Mouse (Mus musculus) forebrain, embryonic 16.5 days (tissue): ENCODE data around the gene Dmrtb1. TPM values are rescaled to one million over a fixed set of nuclear protein-coding genes. Genes with fewer than 3 reads are reported as not detected.

ENCODE experiments used
- ATAC-seq: fragments of 200-750 bp; cut with Nextera tagmentation; 2 replicates; pipeline ENCODE4 v1.8.0; 2017; ENCODE audit warnings: mild to moderate bottlenecking, moderate library complexity
- H3K27ac ChIP-seq: fragments of 300-500 bp; sonication (generic); 2 replicates; pipeline ENCODE4 v1.5.1; 2014; ENCODE audit warnings: low read length, control low read depth
- H3K27me3 ChIP-seq: fragments of 300-500 bp; sonication (generic); replicated peaks from 2 replicates; pipeline ENCODE4 v1.6.1; 2014; ENCODE audit warnings: low read length; ENCODE audit not compliant: control insufficient read depth, insufficient read depth
- H3K36me3 ChIP-seq: fragments of 300-500 bp; sonication (generic); 2 replicates; pipeline ENCODE4 v1.6.1; 2014; ENCODE audit not compliant: control insufficient read depth, insufficient read depth
- H3K4me1 ChIP-seq: fragments of 300-500 bp; sonication (generic); replicated peaks from 2 replicates; pipeline ENCODE4 v1.6.1; 2014; ENCODE audit warnings: low read length; ENCODE audit not compliant: control insufficient read depth, insufficient read depth
- H3K4me2 ChIP-seq: fragments of 300-500 bp; sonication (generic); 2 replicates; pipeline ENCODE4 v1.6.1; 2014; ENCODE audit warnings: mild to moderate bottlenecking, low read length, control low read depth
- H3K4me3 ChIP-seq: fragments of 300-500 bp; sonication (generic); replicated peaks from 2 replicates; pipeline ENCODE4 v1.5.1; 2014; ENCODE audit warnings: mild to moderate bottlenecking, low read length, control low read depth
- H3K9ac ChIP-seq: fragments of 300-500 bp; sonication (generic); replicated peaks from 2 replicates; pipeline ENCODE4 v1.6.1; 2014; ENCODE audit warnings: low read depth, low read length, control low read depth
- H3K9me3 ChIP-seq: fragments of 300-500 bp; sonication (generic); 2 replicates; pipeline ENCODE4 v1.6.1; 2016; ENCODE audit warnings: low read length; ENCODE audit not compliant: control insufficient read depth
- WGBS: fragments of 180-500 bp; shearing (Covaris S2); extraction: QIAGEN DNeasy Blood & Tissue Kit; methylation state at CpG from one replicate; pipeline ENCODE4 v1.1.7; 2014; 5-methylcytosine and 5-hydroxymethylcytosine counted together
- polyA plus RNA-seq: library from polyadenylated mRNA; unstranded; fragments of >200 nt; fragmentation: Nextera tagmentation; extraction: Ambion mirVana; gene quantifications from 2 replicates; pipeline ENCODE4 v1.2.1, GENCODE M21; 2015

The Dmrtb1 gene
- 8.2 and 18.0 TPM in 2 replicates for polyA plus RNA-seq

- H3K4me3 ChIP-seq, result no peak within 1 kb of the TSS
- H3K36me3 ChIP-seq, result no peaks in the 10 kb centered on the region
- H3K4me1 ChIP-seq, result peaks cover 16% of the 10 kb centered on the region
- no peak within 1 kb of the TSS for H3K9ac ChIP-seq
- no peaks in the 10 kb centered on the region for H3K9me3 ChIP-seq
- ATAC-seq, result no peak
- no peak within 1 kb of the TSS for H3K27ac ChIP-seq
- H3K27me3 ChIP-seq, result no peaks in the 10 kb centered on the region
- no peak within 1 kb of the TSS for H3K4me2 ChIP-seq
- WGBS, result 96% methylated on average over 14 of the region's 14 CpGs
These were observed at the start of gene Dmrtb1 for GRCm38 (mm10) chr4:107684130-107684529. Gene Dmrtb1 (minus strand): TSS chr4:107684230.

GRCm38 (mm10) chr4:107733603-107734002 is 49.6 kb upstream of the Dmrtb1 start:
- no peak for ATAC-seq
- Histone ChIP-seq H3K27ac (no peak overlapping the region), H3K4me3 (no peak overlapping the region), H3K9ac (no peak overlapping the region), H3K4me1 (peaks cover 13% of the 10 kb centered on the region), H3K27me3 (no peaks in the 10 kb centered on the region), H3K9me3 (no peaks in the 10 kb centered on the region), H3K36me3 (no peaks in the 10 kb centered on the region), H3K4me2 (no peak overlapping the region)
- 16% methylated on average over 3 of the region's 3 CpGs for WGBS

GRCm38 (mm10) chr4:107732624-107733023 is 48.6 kb upstream of the Dmrtb1 start:
- H3K27ac ChIP-seq, result no peak overlapping the region
- peaks cover 13% of the 10 kb centered on the region for H3K4me1 ChIP-seq
- H3K36me3 ChIP-seq, result no peaks in the 10 kb centered on the region
- H3K4me2 ChIP-seq, result no peak overlapping the region
- ATAC-seq, result no peak
- H3K9me3 ChIP-seq, result no peaks in the 10 kb centered on the region
- no peak overlapping the region for H3K9ac ChIP-seq
- H3K4me3 ChIP-seq, result no peak overlapping the region
- no peaks in the 10 kb centered on the region for H3K27me3 ChIP-seq
- 21% methylated on average over 4 of the region's 4 CpGs for WGBS

- H3K27me3 ChIP-seq, result no peaks in the 10 kb centered on the region
- ATAC-seq, result no peak
- WGBS, result 32% methylated on average over 4 of the region's 4 CpGs
These were observed 48.2 kb upstream of the Dmrtb1 start for GRCm38 (mm10) chr4:107732182-107732581.

GRCm38 (mm10) chr4:107731088-107731465 is 47.0 kb upstream of the Dmrtb1 start:
- peak; percentile 59 for ATAC-seq
- WGBS, result 29% methylated on average over 8 of the region's 8 CpGs
- Histone ChIP-seq H3K4me3 (no peak overlapping the region), H3K36me3 (no peaks in the 10 kb centered on the region), H3K9me3 (no peaks in the 10 kb centered on the region), H3K27me3 (no peaks in the 10 kb centered on the region), H3K4me2 (no peak overlapping the region), H3K9ac (0 out of 2 replicates have a peak overlapping the region, but pooled peaks have one; percentile 16), H3K27ac (peak overlapping the region; percentile 13; the same call in 1 of the 2 replicates), H3K4me1 (peaks cover 13% of the 10 kb centered on the region)

More at GRCm38 (mm10) chr4:107732182-107732581, 48.2 kb upstream of the Dmrtb1 start:
- Histone ChIP-seq H3K9me3 (no peaks in the 10 kb centered on the region), H3K36me3 (no peaks in the 10 kb centered on the region), H3K9ac (no peak overlapping the region), H3K4me1 (peaks cover 13% of the 10 kb centered on the region), H3K27ac (no peak overlapping the region), H3K4me3 (no peak overlapping the region), H3K4me2 (no peak overlapping the region)

DNA sequence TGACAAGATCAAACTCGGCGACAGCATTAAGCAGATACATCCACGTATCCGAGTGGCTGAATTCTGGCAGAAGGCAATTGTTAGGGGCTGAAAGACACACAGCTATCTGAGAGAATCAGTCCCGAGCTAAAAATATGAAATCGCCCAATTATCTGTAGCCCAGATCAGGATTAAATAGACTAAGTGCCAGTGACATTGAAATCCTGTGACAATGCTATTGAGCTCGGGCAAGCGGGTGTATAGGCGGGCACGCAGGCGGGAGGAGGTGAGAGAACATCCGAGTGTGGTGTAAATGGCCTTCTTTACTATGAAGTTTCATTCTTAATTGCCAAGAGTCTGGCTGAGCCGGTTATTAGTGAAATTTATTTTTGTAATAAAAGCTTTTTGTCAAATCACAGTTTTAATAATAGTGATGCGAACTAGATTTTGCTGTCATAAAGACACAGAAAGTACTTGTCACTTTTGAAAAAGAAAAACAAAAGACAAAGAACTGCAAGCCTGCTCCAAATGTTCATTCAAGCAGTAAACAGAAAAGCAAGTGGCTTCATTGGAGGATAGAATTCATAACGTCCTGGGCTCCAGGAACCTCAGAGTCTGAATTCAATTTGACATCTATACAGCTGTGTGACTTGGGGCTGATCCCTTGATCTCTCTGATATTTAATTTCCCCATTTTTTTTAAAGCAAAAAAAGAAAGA is 46.5 kb upstream of the Dmrtb1 start:
- no peak overlapping the region for H3K27ac ChIP-seq

GRCm38 (mm10) chr4:107725432-107725831 is 41.4 kb upstream of the Dmrtb1 start:
- no peaks in the 10 kb centered on the region for H3K27me3 ChIP-seq
- H3K4me2 ChIP-seq, result no peak overlapping the region
- 69% methylated on average over 9 of the region's 9 CpGs for WGBS
- no peak overlapping the region for H3K9ac ChIP-seq
- no peak for ATAC-seq
- no peak overlapping the region for H3K27ac ChIP-seq
- no peaks in the 10 kb centered on the region for H3K9me3 ChIP-seq
- peaks cover 7% of the 10 kb centered on the region; the same call in 1 of the 2 replicates for H3K4me1 ChIP-seq
- H3K36me3 ChIP-seq, result no peaks in the 10 kb centered on the region
- no peak overlapping the region for H3K4me3 ChIP-seq

More for the DNA sequence above, 46.5 kb upstream of the Dmrtb1 start:
- Histone ChIP-seq H3K9ac (no peak overlapping the region), H3K36me3 (no peaks in the 10 kb centered on the region), H3K27me3 (no peaks in the 10 kb centered on the region), H3K9me3 (no peaks in the 10 kb centered on the region), H3K4me3 (no peak overlapping the region), H3K4me1 (peaks cover 13% of the 10 kb centered on the region), H3K4me2 (no peak overlapping the region)
- ATAC-seq, result 0 out of 2 replicates have a peak, but pooled peaks have one; percentile 11
- 20% methylated on average over 15 of the region's 15 CpGs for WGBS

GRCm38 (mm10) chr4:107720043-107720830 is 36.2 kb upstream of the Dmrtb1 start:
- H3K27ac ChIP-seq, result no peak overlapping the region
- no peak for ATAC-seq
- H3K36me3 ChIP-seq, result no peaks in the 10 kb centered on the region
- no peak overlapping the region for H3K4me2 ChIP-seq
- peaks cover 26% of the 10 kb centered on the region for H3K4me1 ChIP-seq
- H3K9me3 ChIP-seq, result no peaks in the 10 kb centered on the region
- no peak overlapping the region for H3K4me3 ChIP-seq
- H3K27me3 ChIP-seq, result no peaks in the 10 kb centered on the region
- H3K9ac ChIP-seq, result no peak overlapping the region
- 71% methylated on average over 11 of the region's 11 CpGs for WGBS

GRCm38 (mm10) chr4:107719161-107719560 is 35.1 kb upstream of the Dmrtb1 start:
- H3K9me3 ChIP-seq, result no peaks in the 10 kb centered on the region
- ATAC-seq, result no peak
- no peaks in the 10 kb centered on the region for H3K36me3 ChIP-seq
- H3K9ac ChIP-seq, result no peak overlapping the region
- no peak overlapping the region for H3K4me3 ChIP-seq
- H3K27me3 ChIP-seq, result no peaks in the 10 kb centered on the region
- no peak overlapping the region for H3K27ac ChIP-seq
- H3K4me2 ChIP-seq, result peak overlapping the region; percentile 29; the same call in 1 of the 2 replicates
- WGBS, result 66% methylated on average over 5 of the region's 5 CpGs
- H3K4me1 ChIP-seq, result peaks cover 26% of the 10 kb centered on the region
